Mouse (Mus musculus) stomach, postnatal 0 days (tissue): ENCODE data around the gene Copa.

Experiments used
- CTCF ChIP-seq: IDR thresholded peaks from 2 replicates; pipeline ENCODE4 v1.5.1; 2016; ENCODE audit warnings: antibody characterized with exemption, low read depth, mild to moderate bottlenecking, moderate library complexity
- EP300 ChIP-seq: optimal IDR thresholded peaks from 2 replicates; pipeline ENCODE3; 2016; ENCODE audit warnings: antibody characterized with exemption

GRCm38 (mm10) chr1:172048241-172048734, 34.0 kb upstream of the Copa start:
- TF ChIP-seq CTCF: no peak
- TF ChIP-seq EP300: no peak
